In genomic region chr1:86440171-86440886, GRCm38 (mm10) we compare ENCODE assay signal across 8 mouse cellular contexts. TPM values are rescaled to one million over a fixed set of nuclear protein-coding genes. Genes with fewer than 3 reads are reported as not detected.
DNase-seq lines count a peak whose midpoint lies in the region; ATAC-seq lines count a peak whose summit lies in the region.

No protein-coding gene starts in this region.

- intact Hi-C loops in left cerebral cortex, postnatal 25 days (cut with DNase I) = loop anchor here (1.0 kb wide), 2 partner anchors 88 to 92 kb away; no protein-coding TSS in a partner anchor

- no peaks in the 10 kb centered on the region for H3K36me3 ChIP-seq in intestine, embryonic 15.5 days

- WGBS in intestine, embryonic 15.5 days = 7% methylated on average over 18 of the region's 18 CpGs

- no peaks in the 10 kb centered on the region for H3K27me3 ChIP-seq in intestine, embryonic 15.5 days (replicated peaks)

- peak overlapping the region; percentile 92 for H3K4me2 ChIP-seq in intestine, embryonic 15.5 days (replicated peaks)

- H3K4me1 ChIP-seq in intestine, embryonic 15.5 days (replicated peaks) = peaks cover 44% of the 10 kb centered on the region

- ATAC-seq in intestine, embryonic 15.5 days = peak; percentile 75

- peak; percentile 93 to 94 for DNase-seq in adrenal gland, adult 18-20 months (ENCODE audit: low spot score in 2 of 2)
- peak; percentile 94 for DNase-seq in embryo, embryonic 11 days
- peak; percentile 86 for DNase-seq in gastrocnemius, postnatal 25 days
- DNase-seq in left cerebral cortex, postnatal 25 days (ENCODE audit: low spot score in 2 of 2) = peak; percentile 95 to 96
- DNase-seq in mesoderm, embryonic 11.5 days (ENCODE audit: low read depth, low spot score) = peak; percentile 96
- peak; percentile 88 for DNase-seq in right cerebral cortex, postnatal 25 days
- DNase-seq in urinary bladder, postnatal 36 days (ENCODE audit: low spot score in 2 of 2) = peak; percentile 87 to 93

- peak overlapping the region; percentile 99 for H3K27ac ChIP-seq in intestine, embryonic 15.5 days

- peak overlapping the region; percentile 48 for H3K4me3 ChIP-seq in intestine, embryonic 15.5 days (replicated peaks)

- no peaks in the 10 kb centered on the region for H3K9me3 ChIP-seq in intestine, embryonic 15.5 days

- peak overlapping the region; percentile 38 for H3K9ac ChIP-seq in intestine, embryonic 15.5 days

RNA-seq across cellular contexts. Expression of gene Tex44, which starts 14.2 kb away (rescaled TPM):
- not detected for total RNA-seq in adrenal gland, adult 18-20 months (2021)
- not detected for total RNA-seq in gastrocnemius, postnatal 25 days (2021)
- not detected in 2 replicates for polyA plus RNA-seq in intestine, embryonic 15.5 days (2015; fragmentation: Nextera tagmentation; extraction: Ambion mirVana)
- not detected for total RNA-seq in left cerebral cortex, postnatal 25 days (2021)

RNA-seq across cellular contexts. Expression of gene Nmur1, which starts 14.3 kb away (rescaled TPM):
- total RNA-seq in adrenal gland, adult 18-20 months (2021) = not detected
- total RNA-seq in gastrocnemius, postnatal 25 days (2021) = not detected
- 0.27 and 0.36 TPM in 2 replicates for polyA plus RNA-seq in intestine, embryonic 15.5 days (2015; fragmentation: Nextera tagmentation; extraction: Ambion mirVana)
- total RNA-seq in left cerebral cortex, postnatal 25 days (2021) = not detected

Comparison
In these comparisons a context has a peak if more than half of its experiments do, and no peak if none do; other contexts are left out.
1. Peak in every context shown above with its lines: DNase-seq, ATAC-seq, H3K4me3 ChIP-seq and H3K27ac ChIP-seq.